Mouse (Mus musculus): Measurements from ENCODE around the gene Olfr447.

DNA sequence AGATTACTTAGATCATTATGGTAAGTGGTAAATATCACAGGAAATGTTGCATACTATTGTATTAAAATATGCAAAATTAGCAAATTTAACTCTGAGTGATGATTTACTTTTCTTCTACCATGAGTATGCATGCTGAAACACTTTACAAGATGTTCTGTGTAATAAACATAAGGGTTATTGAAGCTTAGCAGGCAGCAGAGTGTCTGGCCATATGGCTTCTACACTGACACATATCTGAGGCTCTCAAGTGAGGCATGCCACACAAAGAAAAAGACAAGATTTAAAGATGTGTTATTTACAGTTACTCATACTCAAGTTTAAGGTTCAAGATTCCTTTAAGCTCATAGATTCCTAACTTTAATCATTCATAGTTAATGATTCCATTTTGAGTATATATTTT, 32.4 kb upstream of the Olfr447 start:
- TF ChIP-seq CTCF (IDR thresholded peaks at IDR 0.05; ENCODE audit: low read depth) (no peak), EP300 (optimal IDR thresholded peaks at IDR 0.05) (no peak)
